Mouse (Mus musculus): ENCODE measurements at regions not wholly inside any gene's neighbourhood (a gene's known extent, or its start where the extent isn't known, plus 50 kb on each side); places are given as distances from the start of the nearest gene placed in this dataset.

GRCm38 (mm10) chr1:9434952-9435664 lies 1978.8 kb upstream of the A830018L16Rik start:
- no peaks in the 10 kb centered on the region for H3K27me3 ChIP-seq (replicated peaks; ENCODE audit: control insufficient read depth, insufficient read depth, low read length)
- no peak overlapping the region for H3K9ac ChIP-seq (ENCODE audit: low read depth, low read length)
- ATAC-seq (replicated peaks; ENCODE audit: low FRiP score) (no peak), DNase-seq (ENCODE audit: low spot score) (no peak)
- H3K36me3 ChIP-seq (ENCODE audit: control insufficient read depth, insufficient read depth, low read length), result no peaks in the 10 kb centered on the region
- no peaks in the 10 kb centered on the region for H3K9me3 ChIP-seq (ENCODE audit: control insufficient read depth, low read length)
- H3K4me2 ChIP-seq, result no peak overlapping the region
- no peak overlapping the region for H3K27ac ChIP-seq (ENCODE audit: low read depth, low read length)
- H3K4me1 ChIP-seq (replicated peaks; ENCODE audit: control insufficient read depth, insufficient read depth, low read length), result no peaks in the 10 kb centered on the region
- H3K4me3 ChIP-seq (ENCODE audit: low read depth, low read length), result no peak overlapping the region
- 70% methylated on average over 3 of the region's 3 CpGs for WGBS

- H3K9me3 ChIP-seq (ENCODE audit: control insufficient read depth, low read length), result no peaks in the 10 kb centered on the region
- DNase-seq (ENCODE audit: low spot score) (no peak), ATAC-seq (replicated peaks; ENCODE audit: low FRiP score) (no peak)
- H3K9ac ChIP-seq (ENCODE audit: low read depth, low read length), result no peak overlapping the region
- H3K4me1 ChIP-seq (replicated peaks; ENCODE audit: control insufficient read depth, insufficient read depth, low read length), result no peaks in the 10 kb centered on the region
- no peak overlapping the region for H3K4me3 ChIP-seq (ENCODE audit: low read depth, low read length)
- no peak overlapping the region for H3K27ac ChIP-seq (ENCODE audit: low read depth, low read length)
- H3K27me3 ChIP-seq (replicated peaks; ENCODE audit: control insufficient read depth, insufficient read depth, low read length), result no peaks in the 10 kb centered on the region
- H3K4me2 ChIP-seq, result no peak overlapping the region
- H3K36me3 ChIP-seq (ENCODE audit: control insufficient read depth, insufficient read depth, low read length), result no peaks in the 10 kb centered on the region
These were observed 1971.0 kb upstream of the A830018L16Rik start for GRCm38 (mm10) chr1:9442937-9443336.

GRCm38 (mm10) chr1:9469512-9469911 lies 1944.4 kb upstream of the A830018L16Rik start:
- Histone ChIP-seq H3K4me3 (ENCODE audit: low read depth, low read length) (no peak overlapping the region), H3K27ac (ENCODE audit: low read depth, low read length) (no peak overlapping the region), H3K9me3 (ENCODE audit: control insufficient read depth, low read length) (no peaks in the 10 kb centered on the region), H3K27me3 (replicated peaks; ENCODE audit: control insufficient read depth, insufficient read depth, low read length) (no peaks in the 10 kb centered on the region), H3K4me1 (replicated peaks; ENCODE audit: control insufficient read depth, insufficient read depth, low read length) (no peaks in the 10 kb centered on the region), H3K36me3 (ENCODE audit: control insufficient read depth, insufficient read depth, low read length) (no peaks in the 10 kb centered on the region), H3K9ac (ENCODE audit: low read depth, low read length) (no peak overlapping the region), H3K4me2 (no peak overlapping the region)
- 38% methylated on average over 9 of the region's 9 CpGs for WGBS
- ATAC-seq (replicated peaks; ENCODE audit: low FRiP score) (0 out of 2 replicates have a peak, but pooled peaks have one; percentile 39), DNase-seq (ENCODE audit: low spot score) (no peak)

GRCm38 (mm10) chr1:9470003-9470402 lies 1943.9 kb upstream of the A830018L16Rik start:
- 70% methylated on average over 6 of the region's 6 CpGs for WGBS
- no peak for DNase-seq (ENCODE audit: low spot score)

More at GRCm38 (mm10) chr1:9470003-9470402, 1943.9 kb upstream of the A830018L16Rik start:
- no peaks in the 10 kb centered on the region for H3K36me3 ChIP-seq (ENCODE audit: control insufficient read depth, insufficient read depth, low read length)
- no peak overlapping the region for H3K4me2 ChIP-seq
- H3K27me3 ChIP-seq (replicated peaks; ENCODE audit: control insufficient read depth, insufficient read depth, low read length), result no peaks in the 10 kb centered on the region
- H3K27ac ChIP-seq (ENCODE audit: low read depth, low read length), result no peak overlapping the region
- no peaks in the 10 kb centered on the region for H3K9me3 ChIP-seq (ENCODE audit: control insufficient read depth, low read length)
- ATAC-seq (replicated peaks; ENCODE audit: low FRiP score), result no peak
- H3K9ac ChIP-seq (ENCODE audit: low read depth, low read length), result no peak overlapping the region
- no peaks in the 10 kb centered on the region for H3K4me1 ChIP-seq (replicated peaks; ENCODE audit: control insufficient read depth, insufficient read depth, low read length)
- no peak overlapping the region for H3K4me3 ChIP-seq (ENCODE audit: low read depth, low read length)
